Mouse (Mus musculus) heart, postnatal 0 days (tissue): ENCODE data around the gene Adat3.

Experiments used
- CTCF ChIP-seq: IDR thresholded peaks from 2 replicates; pipeline ENCODE4 v1.5.1; 2016; ENCODE audit warnings: antibody characterized with exemption, control low read depth, low read depth
- EP300 ChIP-seq: IDR thresholded peaks from 2 replicates; pipeline ENCODE4 v1.6.1; 2016; ENCODE audit warnings: antibody characterized with exemption, low read depth

- TF ChIP-seq CTCF (no peak), EP300 (peak; percentile 85)
These were observed 19.4 kb downstream of the Adat3 start for GRCm38 (mm10) chr10:80621940-80622660.
